Mouse (Mus musculus): ENCODE measurements at regions not wholly inside any gene's neighbourhood (a gene's known extent, or its start where the extent isn't known, plus 50 kb on each side); places are given as distances from the start of the nearest gene placed in this dataset.
"Not testable (repeated sequence)": the region's sequence is repeated elsewhere in the genome, so short reads cannot be mapped to it uniquely, and the experiment has no call there.

- intact Hi-C loops (cut with DNase I; ENCODE audit: low total_unique reads): loop anchor here (10.0 kb wide), 1 partner anchor 98 kb away; no protein-coding TSS in a partner anchor
Measured at GRCm38 (mm10) chr10:86636953-86637376, 68.3 kb downstream of the Hsp90b1 start.

GRCm38 (mm10) chr10:86636515-86636914 is 68.8 kb downstream of the Hsp90b1 start:
- intact Hi-C loops (cut with DNase I; ENCODE audit: low total_unique reads): loop anchor here (10.0 kb wide), 1 partner anchor 98 kb away; no protein-coding TSS in a partner anchor
- not testable (repeated sequence) for DNase-seq

More at GRCm38 (mm10) chr10:86636953-86637376, 68.3 kb downstream of the Hsp90b1 start:
- peak; percentile 70 for DNase-seq

- DNase-seq: not testable (repeated sequence)
Measured at GRCm38 (mm10) chr10:86626734-86627133, 78.6 kb downstream of the Hsp90b1 start.

GRCm38 (mm10) chr10:86617958-86618664 is 87.2 kb downstream of the Hsp90b1 start:
- DNase-seq; intact Hi-C loops (cut with DNase I; ENCODE audit: low total_unique reads): not testable (repeated sequence)

More at GRCm38 (mm10) chr10:86626734-86627133, 78.6 kb downstream of the Hsp90b1 start:
- intact Hi-C loops (cut with DNase I; ENCODE audit: low total_unique reads): not testable (repeated sequence)

GRCm38 (mm10) chr10:86612341-86612740 is 93.0 kb downstream of the Hsp90b1 start:
- DNase-seq; intact Hi-C loops (cut with DNase I; ENCODE audit: low total_unique reads): not testable (repeated sequence)

GRCm38 (mm10) chr10:86610027-86610426 is 95.3 kb downstream of the Hsp90b1 start:
- DNase-seq; intact Hi-C loops (cut with DNase I; ENCODE audit: low total_unique reads): not testable (repeated sequence)

- intact Hi-C loops (cut with DNase I; ENCODE audit: low total_unique reads); DNase-seq: not testable (repeated sequence)
Measured at GRCm38 (mm10) chr10:86600843-86601242, 102.1 kb upstream of the Syn3 start.

- intact Hi-C loops (cut with DNase I; ENCODE audit: low total_unique reads): not testable (repeated sequence)
Measured at GRCm38 (mm10) chr10:86599991-86600390, 101.3 kb upstream of the Syn3 start.

GRCm38 (mm10) chr10:86590211-86590610 is 91.5 kb upstream of the Syn3 start:
- intact Hi-C loops (cut with DNase I; ENCODE audit: low total_unique reads); DNase-seq: not testable (repeated sequence)

More at GRCm38 (mm10) chr10:86599991-86600390, 101.3 kb upstream of the Syn3 start:
- not testable (repeated sequence) for DNase-seq

GRCm38 (mm10) chr10:86566875-86567274 is 68.2 kb upstream of the Syn3 start:
- intact Hi-C loops (cut with DNase I; ENCODE audit: low total_unique reads); DNase-seq: not testable (repeated sequence)

GRCm38 (mm10) chr10:86555843-86556242 is 57.1 kb upstream of the Syn3 start:
- no peak for DNase-seq
- intact Hi-C loops (cut with DNase I; ENCODE audit: low total_unique reads): no loop called here

Data from gastrocnemius, postnatal 14 days (tissue).